Mouse (Mus musculus): ENCODE measurements around the gene Slpi. TPM values are rescaled to one million over a fixed set of nuclear protein-coding genes. Genes with fewer than 3 reads are reported as not detected.
A peak's percentile ranks its signal among the peaks of the same experiment; 100 is the strongest.

Gene Slpi
- polyA plus RNA-seq (2015; fragmentation: Nextera tagmentation; extraction: Ambion mirVana) = 2.2 and 2.7 TPM in 2 replicates

DNA sequence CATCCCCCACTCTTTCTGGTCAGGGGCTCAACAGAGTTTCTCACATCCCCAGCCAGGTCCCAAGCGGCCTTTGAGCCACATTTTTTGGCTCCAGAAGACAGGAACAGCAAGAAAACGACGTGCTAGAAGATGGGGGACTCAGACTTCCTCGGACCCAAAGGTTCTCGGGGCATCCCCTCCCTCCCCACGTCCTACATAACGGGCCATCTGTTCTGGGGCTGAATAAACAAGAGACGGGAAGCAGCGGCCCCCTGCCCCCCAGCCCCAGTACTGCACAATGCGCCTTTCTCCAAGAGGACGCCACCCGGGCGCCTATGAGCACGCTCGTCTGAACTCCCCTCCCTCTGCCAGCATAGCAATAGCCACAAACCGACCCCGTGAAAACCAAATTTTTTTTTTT lies at the start of gene Slpi:
TSS of gene Slpi (minus strand) at position 76 of the 400 bp plus-strand sequence.
- Histone ChIP-seq H3K4me1 (peaks cover 29% of the 10 kb centered on the region), H3K27ac (peak within 1 kb of the TSS; percentile 88), H3K4me2 (peak within 1 kb of the TSS; percentile 76), H3K27me3 (peaks cover 43% of the 10 kb centered on the region), H3K9me3 (no peaks in the 10 kb centered on the region), H3K4me3 (peak within 1 kb of the TSS; percentile 50), H3K9ac (peak within 1 kb of the TSS; percentile 70), H3K36me3 (0 out of 2 replicates have a peak, but pooled peaks cover 4% of the 10 kb centered on the region)
- 3% methylated on average over 17 of the region's 17 CpGs for WGBS
- peak; percentile 61; the same call in 1 of the 2 replicates for ATAC-seq (ENCODE audit: insufficient number of reproducible peaks, insufficient read depth, low FRiP score, low TSS enrichment, low read depth)

DNA sequence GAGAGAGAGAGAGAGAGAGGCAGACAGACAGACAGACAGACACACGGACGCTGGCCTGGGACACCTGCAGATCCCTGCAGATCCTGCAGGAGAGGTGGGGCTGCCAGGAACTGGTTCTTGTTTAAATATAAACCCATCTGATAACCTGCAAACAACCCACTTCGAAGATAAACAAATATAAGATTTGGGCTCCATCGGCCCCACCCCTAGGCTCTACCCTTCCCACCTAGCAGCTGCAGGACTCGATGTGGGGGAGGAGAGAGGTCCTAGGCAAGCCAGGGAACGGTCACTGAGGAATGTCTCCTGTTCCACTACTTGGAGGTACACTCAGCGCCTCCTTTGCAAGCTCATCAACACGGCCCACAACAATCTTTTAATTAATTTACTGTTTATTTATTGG lies 49.4 kb upstream of the Slpi start:
- H3K4me3 ChIP-seq = no peak overlapping the region
- H3K4me1 ChIP-seq = peaks cover 93% of the 10 kb centered on the region
- no peaks in the 10 kb centered on the region; the same call in 1 of the 2 replicates for H3K36me3 ChIP-seq
- no peak overlapping the region for H3K27ac ChIP-seq
- WGBS = 68% methylated on average over 8 of the region's 8 CpGs
- no peak overlapping the region for H3K9ac ChIP-seq
- no peak overlapping the region; the same call in 1 of the 2 replicates for H3K4me2 ChIP-seq
- no peaks in the 10 kb centered on the region for H3K9me3 ChIP-seq
- no peaks in the 10 kb centered on the region for H3K27me3 ChIP-seq
- no peak for ATAC-seq (ENCODE audit: insufficient number of reproducible peaks, insufficient read depth, low FRiP score, low TSS enrichment, low read depth)

DNA sequence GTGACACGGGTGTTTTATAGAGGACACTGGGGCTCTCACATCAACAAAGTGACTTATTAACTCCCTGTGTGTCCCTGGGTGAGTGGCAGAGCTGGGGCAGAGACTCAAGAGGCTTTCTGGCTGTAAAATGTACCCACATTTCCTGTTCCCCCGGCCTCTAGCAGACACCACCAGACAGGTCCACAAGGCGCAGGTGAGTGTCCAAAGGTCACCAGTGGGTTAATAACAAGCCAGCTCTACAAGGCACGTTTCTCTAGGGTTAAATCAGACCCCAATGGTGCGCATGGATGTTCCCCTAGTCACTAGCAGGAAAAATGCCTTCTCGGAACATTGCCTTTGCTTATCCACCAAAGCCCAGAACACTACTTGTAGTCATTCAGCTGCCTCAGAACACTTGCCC lies 48.8 kb upstream of the Slpi start:
- no peak for ATAC-seq (ENCODE audit: insufficient number of reproducible peaks, insufficient read depth, low FRiP score, low TSS enrichment, low read depth)
- Histone ChIP-seq H3K4me3 (no peak overlapping the region), H3K4me2 (no peak overlapping the region), H3K9ac (no peak overlapping the region), H3K27ac (no peak overlapping the region), H3K9me3 (no peaks in the 10 kb centered on the region), H3K27me3 (no peaks in the 10 kb centered on the region), H3K36me3 (no peaks in the 10 kb centered on the region; the same call in 1 of the 2 replicates), H3K4me1 (peaks cover 95% of the 10 kb centered on the region)
- 59% methylated on average over 6 of the region's 6 CpGs for WGBS

DNA sequence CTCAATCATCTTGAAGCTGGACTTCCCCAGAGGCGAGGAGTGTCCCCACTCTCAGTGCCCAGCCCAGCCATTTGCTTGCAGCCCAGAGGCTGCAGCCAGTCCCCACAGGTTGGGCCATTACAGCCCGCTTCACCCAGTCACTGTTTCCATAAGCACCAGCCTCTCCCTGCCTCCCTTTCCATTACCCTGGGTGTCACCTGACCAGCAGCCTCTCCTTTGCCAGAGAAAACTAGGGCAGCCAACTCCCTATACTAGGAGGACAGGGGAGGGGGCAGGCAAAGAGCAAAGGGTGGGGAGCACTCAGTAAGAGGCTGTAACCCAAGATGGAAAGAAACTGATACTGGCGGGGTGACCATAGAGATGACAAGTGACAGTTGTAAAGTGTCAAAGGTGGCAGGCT lies 48.1 kb upstream of the Slpi start:
- H3K27ac ChIP-seq = peak overlapping the region; percentile 79
- H3K36me3 ChIP-seq = no peaks in the 10 kb centered on the region; the same call in 1 of the 2 replicates
- no peaks in the 10 kb centered on the region for H3K27me3 ChIP-seq
- H3K9me3 ChIP-seq = no peaks in the 10 kb centered on the region
- H3K4me3 ChIP-seq = no peak overlapping the region
- peak overlapping the region; percentile 49 for H3K9ac ChIP-seq
- no peak for ATAC-seq (ENCODE audit: insufficient number of reproducible peaks, insufficient read depth, low FRiP score, low TSS enrichment, low read depth)
- peak overlapping the region; percentile 28; the same call in 1 of the 2 replicates for H3K4me2 ChIP-seq
- 58% methylated on average over 3 of the region's 3 CpGs for WGBS
- peaks cover 98% of the 10 kb centered on the region for H3K4me1 ChIP-seq

DNA sequence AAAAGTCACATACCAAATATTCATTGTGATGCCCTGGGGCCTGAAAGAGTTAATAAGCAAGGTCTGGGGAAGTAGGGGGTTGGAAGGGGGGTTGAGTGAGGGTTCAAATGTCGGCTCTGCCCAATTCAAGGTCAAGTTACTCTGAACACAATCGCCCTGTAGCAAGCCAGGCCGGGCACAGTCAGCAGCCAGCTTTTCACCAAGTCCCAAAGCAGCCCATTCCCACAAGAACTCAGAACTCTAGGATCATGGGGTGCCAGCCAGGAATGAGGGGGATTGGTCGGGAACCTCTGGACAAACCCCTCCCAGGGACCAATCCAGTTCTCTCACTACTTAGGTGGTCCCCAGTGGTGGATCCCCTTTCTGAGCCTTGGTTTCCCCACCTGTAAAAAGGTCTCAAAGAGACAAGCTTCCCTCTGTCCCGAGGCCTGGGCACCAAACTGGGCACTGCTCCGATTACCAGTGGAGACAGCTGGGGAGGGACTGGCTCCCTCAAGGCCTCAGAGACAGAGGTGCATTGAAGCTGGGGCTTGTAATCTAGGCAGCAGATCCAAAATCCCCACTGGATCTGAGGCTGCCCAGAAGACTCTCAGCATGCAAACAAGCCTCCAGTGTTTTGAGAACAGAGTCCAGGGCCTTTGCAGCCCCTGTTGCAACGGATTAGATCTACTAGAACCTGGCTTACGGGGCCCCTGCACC lies 47.5 kb upstream of the Slpi start:
- H3K4me2 ChIP-seq = peak overlapping the region; percentile 28
- no peak for ATAC-seq (ENCODE audit: insufficient number of reproducible peaks, insufficient read depth, low FRiP score, low TSS enrichment, low read depth)
- no peaks in the 10 kb centered on the region for H3K27me3 ChIP-seq
- 9% methylated on average over 8 of the region's 8 CpGs for WGBS
- no peak overlapping the region for H3K4me3 ChIP-seq
- H3K27ac ChIP-seq = peak overlapping the region; percentile 79
- peaks cover 98% of the 10 kb centered on the region for H3K4me1 ChIP-seq
- H3K9ac ChIP-seq = peak overlapping the region; percentile 49
- no peaks in the 10 kb centered on the region; the same call in 1 of the 2 replicates for H3K36me3 ChIP-seq
- H3K9me3 ChIP-seq = no peaks in the 10 kb centered on the region

DNA sequence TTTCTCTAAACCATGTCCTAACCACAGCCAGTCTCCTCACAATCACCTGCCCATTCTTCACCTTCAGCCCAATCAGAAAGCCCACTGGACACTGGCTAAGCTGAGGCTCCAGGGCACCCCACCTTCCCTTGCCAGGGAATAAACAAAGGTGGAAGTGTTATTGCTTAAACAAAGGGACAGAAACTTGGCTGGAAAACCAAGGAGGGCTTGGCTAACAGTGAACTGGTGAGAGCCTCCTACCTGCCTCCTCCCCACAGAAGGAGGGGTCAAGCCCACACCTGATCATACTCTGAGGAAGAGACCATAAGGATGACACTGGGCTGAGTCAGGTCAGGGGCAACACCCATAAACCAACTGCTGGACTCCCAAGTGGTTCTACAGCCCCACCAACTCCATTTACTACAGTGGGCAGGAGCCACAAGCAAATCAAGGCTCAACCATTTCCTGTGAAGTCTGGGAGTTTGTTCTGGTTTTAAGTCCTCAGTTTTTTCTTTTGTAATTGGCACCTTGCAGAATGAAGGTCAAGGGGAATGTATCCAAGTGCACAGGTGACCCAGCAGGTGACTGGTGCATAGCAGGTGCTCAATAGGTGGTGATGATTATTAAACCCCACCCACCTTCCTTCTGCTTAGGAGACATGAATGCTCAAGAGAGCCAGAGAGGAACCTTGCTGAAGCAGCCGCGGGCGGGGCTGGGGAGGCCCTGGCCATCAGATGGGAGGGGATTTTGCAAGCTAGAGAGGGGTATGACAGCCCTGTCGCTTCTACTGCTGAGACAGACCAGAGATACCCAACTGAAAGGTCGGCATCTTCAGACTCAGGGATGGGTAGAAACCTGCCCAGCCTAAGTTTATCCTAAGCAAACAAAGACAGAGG lies 46.6 kb upstream of the Slpi start:
- Histone ChIP-seq H3K4me1 (peaks cover 98% of the 10 kb centered on the region), H3K36me3 (no peaks in the 10 kb centered on the region; the same call in 1 of the 2 replicates), H3K9ac (no peak overlapping the region), H3K27me3 (no peaks in the 10 kb centered on the region), H3K4me3 (no peak overlapping the region), H3K4me2 (peak overlapping the region; percentile 28), H3K9me3 (no peaks in the 10 kb centered on the region), H3K27ac (peak overlapping the region; percentile 79; the same call in 1 of the 2 replicates)
- 21% methylated on average over 5 of the region's 5 CpGs for WGBS
- ATAC-seq (ENCODE audit: insufficient number of reproducible peaks, insufficient read depth, low FRiP score, low TSS enrichment, low read depth) = no peak

DNA sequence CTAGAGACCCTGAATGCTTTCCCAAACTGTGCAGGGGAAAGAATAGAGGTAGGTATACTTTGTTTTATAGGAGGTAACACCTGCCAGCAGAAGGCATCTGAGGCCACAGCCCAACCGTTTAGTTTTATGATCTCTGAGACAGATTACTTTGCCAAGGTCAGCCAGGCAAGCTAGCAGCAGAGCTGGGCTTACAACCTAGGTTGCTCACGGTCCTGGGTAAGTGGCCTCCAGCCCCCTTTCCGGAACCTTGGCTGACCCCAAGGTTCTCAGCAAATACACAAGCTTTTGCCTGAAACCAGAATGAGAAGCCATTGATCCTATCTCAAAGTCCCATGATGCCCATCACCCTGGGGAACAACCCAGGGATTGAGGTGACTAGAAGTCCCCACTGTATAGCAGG lies 45.8 kb upstream of the Slpi start:
- Histone ChIP-seq H3K9me3 (no peaks in the 10 kb centered on the region), H3K27me3 (no peaks in the 10 kb centered on the region), H3K27ac (no peak overlapping the region), H3K4me1 (peaks cover 94% of the 10 kb centered on the region), H3K36me3 (0 out of 2 replicates have a peak, but pooled peaks cover 2% of the 10 kb centered on the region), H3K4me2 (no peak overlapping the region), H3K4me3 (no peak overlapping the region), H3K9ac (0 out of 2 replicates have a peak overlapping the region, but pooled peaks have one; percentile 6)
- WGBS = 73% methylated on average over 3 of the region's 3 CpGs
- ATAC-seq (ENCODE audit: insufficient number of reproducible peaks, insufficient read depth, low FRiP score, low TSS enrichment, low read depth) = no peak

DNA sequence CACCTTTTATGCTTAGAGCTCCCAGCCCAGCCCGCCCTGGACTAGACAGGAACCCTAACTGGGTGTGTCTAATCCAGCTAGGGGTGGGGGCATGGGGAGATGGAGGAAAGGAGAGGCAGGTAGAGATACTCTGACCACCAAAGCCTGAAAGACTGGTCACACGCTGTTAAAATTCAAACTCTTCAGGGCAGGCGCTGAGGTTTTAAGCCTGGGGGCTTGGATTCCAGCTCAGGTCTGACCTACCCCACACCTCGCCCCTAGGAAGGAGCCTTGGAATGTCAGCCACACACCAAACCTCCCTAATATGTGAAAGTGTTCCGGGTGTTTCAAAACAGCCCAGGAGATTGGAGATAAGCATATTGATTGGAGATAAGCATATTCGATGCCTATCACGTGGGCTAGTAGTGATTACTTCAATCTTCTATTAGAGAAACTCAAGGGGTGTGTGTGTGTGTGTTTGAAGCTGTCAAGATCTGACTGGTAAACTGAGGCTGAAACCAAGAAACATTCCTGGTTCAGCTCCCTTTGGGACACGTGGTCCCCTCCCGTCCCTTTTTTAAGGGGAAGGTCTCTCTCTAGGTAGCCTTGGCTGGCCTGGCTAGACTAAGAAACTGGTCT lies 44.5 kb upstream of the Slpi start:
- Histone ChIP-seq H3K4me2 (peak overlapping the region; percentile 48), H3K4me1 (peaks cover 81% of the 10 kb centered on the region), H3K9me3 (no peaks in the 10 kb centered on the region), H3K27me3 (no peaks in the 10 kb centered on the region), H3K9ac (peak overlapping the region; percentile 61; the same call in 1 of the 2 replicates), H3K4me3 (no peak overlapping the region), H3K27ac (peak overlapping the region; percentile 84), H3K36me3 (peaks cover 15% of the 10 kb centered on the region)
- ATAC-seq (ENCODE audit: insufficient number of reproducible peaks, insufficient read depth, low FRiP score, low TSS enrichment, low read depth) = no peak
- 60% methylated on average over 9 of the region's 9 CpGs for WGBS

DNA sequence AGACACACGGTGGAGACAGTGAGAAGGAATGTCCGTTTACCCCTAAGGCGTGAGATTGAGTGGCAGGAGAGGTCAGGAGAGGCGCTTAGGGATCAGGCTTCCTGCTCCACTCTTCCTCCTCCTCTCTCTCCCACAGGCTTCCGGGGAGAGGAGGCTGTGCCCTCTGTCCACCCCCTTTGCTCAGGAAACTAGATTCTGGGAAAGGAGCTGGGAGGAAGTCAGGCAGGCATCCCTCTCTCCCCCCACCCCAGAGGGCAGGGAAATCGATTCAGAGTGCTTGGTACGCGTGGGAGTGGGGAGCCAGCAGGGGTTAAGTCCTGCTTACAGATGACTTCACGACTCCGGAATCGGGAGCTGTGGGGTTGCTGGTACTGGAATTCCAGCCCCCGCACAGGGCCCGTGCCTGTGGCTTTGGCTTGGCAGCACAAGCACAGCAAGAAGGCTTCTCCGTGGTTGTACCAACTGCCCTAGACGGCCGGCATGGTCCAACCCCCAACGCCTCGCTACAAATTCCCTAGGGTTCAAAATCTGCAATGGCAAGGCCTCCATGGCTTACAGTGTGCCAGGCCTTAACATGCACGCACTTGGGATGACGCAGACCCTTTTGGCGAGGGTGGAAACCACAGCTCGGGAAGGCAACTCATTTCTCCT lies 43.8 kb upstream of the Slpi start:
- Histone ChIP-seq H3K27ac (peak overlapping the region; percentile 84), H3K4me2 (peak overlapping the region; percentile 48), H3K9ac (peak overlapping the region; percentile 61), H3K4me1 (peaks cover 74% of the 10 kb centered on the region), H3K36me3 (peaks cover 22% of the 10 kb centered on the region), H3K27me3 (no peaks in the 10 kb centered on the region), H3K9me3 (no peaks in the 10 kb centered on the region), H3K4me3 (peak overlapping the region; percentile 9; the same call in 1 of the 2 replicates)
- ATAC-seq (ENCODE audit: insufficient number of reproducible peaks, insufficient read depth, low FRiP score, low TSS enrichment, low read depth) = no peak
- 13% methylated on average over 22 of the region's 22 CpGs for WGBS

DNA sequence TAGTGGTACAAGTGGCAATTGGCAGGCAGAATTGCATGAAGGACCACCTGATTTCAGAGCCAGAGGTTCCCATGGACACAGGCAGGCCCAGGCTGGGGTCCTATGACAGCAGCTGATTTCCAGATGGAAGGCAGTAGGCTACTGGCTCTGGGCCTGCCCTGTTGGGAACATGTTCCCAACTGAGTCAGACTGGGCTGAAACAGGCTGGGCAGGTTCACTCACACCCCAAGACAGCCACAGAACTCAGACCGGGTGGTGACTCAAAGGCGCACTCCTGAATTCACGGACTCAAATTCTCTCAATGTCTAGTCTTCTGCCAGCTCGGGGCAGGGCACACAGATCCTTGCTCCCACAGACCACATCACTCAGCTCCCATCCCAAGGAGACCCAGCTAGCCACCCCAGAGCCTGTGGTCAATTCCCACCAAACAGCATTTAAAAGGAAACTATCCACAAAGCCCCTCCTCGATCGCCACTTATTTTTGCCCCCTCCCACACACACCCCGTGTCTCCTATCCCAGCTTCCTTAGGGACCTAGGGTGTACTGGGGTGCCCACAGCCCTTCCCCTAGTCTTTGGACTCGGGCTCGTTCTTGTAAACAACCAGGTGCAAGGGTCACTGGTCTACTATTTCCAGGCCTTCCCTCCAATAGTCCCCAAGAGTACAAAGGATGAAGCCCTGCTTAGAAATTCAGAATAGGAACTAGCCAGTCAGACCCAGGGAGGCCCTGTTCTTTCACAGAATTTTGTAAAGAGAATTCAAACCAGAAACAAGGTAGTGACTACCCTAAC lies 43.0 kb upstream of the Slpi start:
- H3K4me2 ChIP-seq = peak overlapping the region; percentile 48
- 57% methylated on average over 9 of the region's 9 CpGs for WGBS
- peak overlapping the region; percentile 61; the same call in 1 of the 2 replicates for H3K9ac ChIP-seq

More for the DNA sequence above, 43.0 kb upstream of the Slpi start:
- Histone ChIP-seq H3K4me1 (peaks cover 67% of the 10 kb centered on the region), H3K27ac (peak overlapping the region; percentile 84), H3K9me3 (no peaks in the 10 kb centered on the region), H3K4me3 (no peak overlapping the region), H3K36me3 (peaks cover 29% of the 10 kb centered on the region), H3K27me3 (no peaks in the 10 kb centered on the region)
- no peak for ATAC-seq (ENCODE audit: insufficient number of reproducible peaks, insufficient read depth, low FRiP score, low TSS enrichment, low read depth)

Measured in embryonic facial prominence, embryonic 13.5 days (tissue).